Mouse (Mus musculus): ENCODE measurements around the gene Msi2. TPM values are rescaled to one million over a fixed set of nuclear protein-coding genes. Genes with fewer than 3 reads are reported as not detected.

Gene Msi2
- total and polyA plus RNA-seq, 3 experiments: 36.5 to 197 (median 144) TPM

GRCm38 (mm10) chr11:88583259-88583833 lies 135.0 kb downstream of the Msi2 start:
- no peaks in the 10 kb centered on the region for H3K27me3 ChIP-seq (ENCODE audit: insufficient read depth, low read length)
- no peak for ATAC-seq (ENCODE audit: extremely low read depth, insufficient number of reproducible peaks, low FRiP score, poor library complexity, severe bottlenecking)
- DNase-seq (ENCODE audit: low spot score): no peak

GRCm38 (mm10) chr11:88582781-88583180 lies 135.5 kb downstream of the Msi2 start:
- Histone ChIP-seq H3K9me3 (replicated peaks) (no peaks in the 10 kb centered on the region), H3K4me1 (ENCODE audit: insufficient read depth, low read depth, low read length) (peaks cover 42% of the 10 kb centered on the region), H3K4me3 (ENCODE audit: low read depth, low read length) (no peak overlapping the region), H3K36me3 (replicated peaks) (peaks cover 94% of the 10 kb centered on the region), H3K27me3 (ENCODE audit: insufficient read depth, low read length) (no peaks in the 10 kb centered on the region)
- ATAC-seq (ENCODE audit: extremely low read depth, insufficient number of reproducible peaks, low FRiP score, poor library complexity, severe bottlenecking) (no peak), DNase-seq (ENCODE audit: low spot score) (no peak)
- no peak for TF ChIP-seq POLR2AphosphoS5 (IDR thresholded peaks at IDR 0.05; ENCODE audit: insufficient replicate concordance, low read depth, low read length)
- TF ChIP-seq CTCF (IDR thresholded peaks at IDR 0.05; ENCODE audit: low read depth, low read length): no peak
- no peak for TF ChIP-seq TAL1 (conservative IDR thresholded peaks at IDR 0.05; ENCODE audit: low read depth, low read length)
- no peak for TF ChIP-seq GATA2 (IDR thresholded peaks at IDR 0.05; ENCODE audit: borderline replicate concordance, low read depth, low read length)
- TF ChIP-seq GATA1 (IDR thresholded peaks at IDR 0.05; ENCODE audit: borderline replicate concordance, low read length): no peak

More at GRCm38 (mm10) chr11:88583259-88583833, 135.0 kb downstream of the Msi2 start:
- Histone ChIP-seq H3K4me1 (ENCODE audit: insufficient read depth, low read depth, low read length) (peaks cover 41% of the 10 kb centered on the region), H3K36me3 (replicated peaks) (peaks cover 94% of the 10 kb centered on the region), H3K9me3 (replicated peaks) (no peaks in the 10 kb centered on the region), H3K4me3 (ENCODE audit: low read depth, low read length) (no peak overlapping the region)
- TF ChIP-seq POLR2AphosphoS5 (IDR thresholded peaks at IDR 0.05; ENCODE audit: insufficient replicate concordance, low read depth, low read length): no peak
- no peak for TF ChIP-seq CTCF (IDR thresholded peaks at IDR 0.05; ENCODE audit: low read depth, low read length)
- TF ChIP-seq GATA2 (IDR thresholded peaks at IDR 0.05; ENCODE audit: borderline replicate concordance, low read depth, low read length): no peak
- TF ChIP-seq TAL1 (conservative IDR thresholded peaks at IDR 0.05; ENCODE audit: low read depth, low read length): no peak
- no peak for TF ChIP-seq GATA1 (IDR thresholded peaks at IDR 0.05; ENCODE audit: borderline replicate concordance, low read length)

GRCm38 (mm10) chr11:88582021-88582707 lies 136.1 kb downstream of the Msi2 start:
- Histone ChIP-seq H3K9me3 (replicated peaks) (no peaks in the 10 kb centered on the region), H3K27me3 (ENCODE audit: insufficient read depth, low read length) (no peaks in the 10 kb centered on the region), H3K4me1 (ENCODE audit: insufficient read depth, low read depth, low read length) (peaks cover 48% of the 10 kb centered on the region), H3K4me3 (ENCODE audit: low read depth, low read length) (no peak overlapping the region), H3K36me3 (replicated peaks) (peaks cover 94% of the 10 kb centered on the region)
- TF ChIP-seq TAL1 (conservative IDR thresholded peaks at IDR 0.05; ENCODE audit: low read depth, low read length): no peak
- no peak for TF ChIP-seq POLR2AphosphoS5 (IDR thresholded peaks at IDR 0.05; ENCODE audit: insufficient replicate concordance, low read depth, low read length)
- no peak for TF ChIP-seq CTCF (IDR thresholded peaks at IDR 0.05; ENCODE audit: low read depth, low read length)
- no peak for TF ChIP-seq GATA1 (IDR thresholded peaks at IDR 0.05; ENCODE audit: borderline replicate concordance, low read length)
- TF ChIP-seq GATA2 (IDR thresholded peaks at IDR 0.05; ENCODE audit: borderline replicate concordance, low read depth, low read length): no peak
- no peak for DNase-seq (ENCODE audit: low spot score)
- no peak for ATAC-seq (ENCODE audit: extremely low read depth, insufficient number of reproducible peaks, low FRiP score, poor library complexity, severe bottlenecking)

- Histone ChIP-seq H3K4me1 (ENCODE audit: insufficient read depth, low read depth, low read length) (peaks cover 56% of the 10 kb centered on the region), H3K36me3 (replicated peaks) (peaks cover 96% of the 10 kb centered on the region), H3K27me3 (ENCODE audit: insufficient read depth, low read length) (no peaks in the 10 kb centered on the region), H3K4me3 (ENCODE audit: low read depth, low read length) (no peak overlapping the region), H3K9me3 (replicated peaks) (no peaks in the 10 kb centered on the region)
- no peak for DNase-seq (ENCODE audit: low spot score)
- TF ChIP-seq POLR2AphosphoS5 (IDR thresholded peaks at IDR 0.05; ENCODE audit: insufficient replicate concordance, low read depth, low read length) (no peak), CTCF (IDR thresholded peaks at IDR 0.05; ENCODE audit: low read depth, low read length) (no peak), GATA2 (IDR thresholded peaks at IDR 0.05; ENCODE audit: borderline replicate concordance, low read depth, low read length) (no peak), GATA1 (IDR thresholded peaks at IDR 0.05; ENCODE audit: borderline replicate concordance, low read length) (no peak), TAL1 (conservative IDR thresholded peaks at IDR 0.05; ENCODE audit: low read depth, low read length) (no peak)
- ATAC-seq (ENCODE audit: extremely low read depth, insufficient number of reproducible peaks, low FRiP score, poor library complexity, severe bottlenecking): no peak
Measured at GRCm38 (mm10) chr11:88581375-88581774, 136.9 kb downstream of the Msi2 start.

GRCm38 (mm10) chr11:88578700-88579099 lies 139.6 kb downstream of the Msi2 start:
- TF ChIP-seq GATA2 (IDR thresholded peaks at IDR 0.05; ENCODE audit: borderline replicate concordance, low read depth, low read length): no peak
- no peak for TF ChIP-seq GATA1 (IDR thresholded peaks at IDR 0.05; ENCODE audit: borderline replicate concordance, low read length)
- TF ChIP-seq POLR2AphosphoS5 (IDR thresholded peaks at IDR 0.05; ENCODE audit: insufficient replicate concordance, low read depth, low read length): no peak
- TF ChIP-seq CTCF (IDR thresholded peaks at IDR 0.05; ENCODE audit: low read depth, low read length): no peak
- no peak for TF ChIP-seq TAL1 (conservative IDR thresholded peaks at IDR 0.05; ENCODE audit: low read depth, low read length)
- ATAC-seq (ENCODE audit: extremely low read depth, insufficient number of reproducible peaks, low FRiP score, poor library complexity, severe bottlenecking) (no peak), DNase-seq (ENCODE audit: low spot score) (no peak)
- H3K4me1 ChIP-seq (ENCODE audit: insufficient read depth, low read depth, low read length): peaks cover 43% of the 10 kb centered on the region
- peaks cover 89% of the 10 kb centered on the region for H3K36me3 ChIP-seq (replicated peaks)
- no peaks in the 10 kb centered on the region for H3K9me3 ChIP-seq (replicated peaks)
- no peak overlapping the region for H3K4me3 ChIP-seq (ENCODE audit: low read depth, low read length)
- no peaks in the 10 kb centered on the region for H3K27me3 ChIP-seq (ENCODE audit: insufficient read depth, low read length)

GRCm38 (mm10) chr11:88577076-88577475 lies 141.2 kb downstream of the Msi2 start:
- H3K36me3 ChIP-seq (replicated peaks): peaks cover 89% of the 10 kb centered on the region
- TF ChIP-seq POLR2AphosphoS5 (IDR thresholded peaks at IDR 0.05; ENCODE audit: insufficient replicate concordance, low read depth, low read length) (no peak), GATA2 (IDR thresholded peaks at IDR 0.05; ENCODE audit: borderline replicate concordance, low read depth, low read length) (no peak), GATA1 (IDR thresholded peaks at IDR 0.05; ENCODE audit: borderline replicate concordance, low read length) (no peak), CTCF (IDR thresholded peaks at IDR 0.05; ENCODE audit: low read depth, low read length) (no peak), TAL1 (conservative IDR thresholded peaks at IDR 0.05; ENCODE audit: low read depth, low read length) (no peak)
- ATAC-seq (ENCODE audit: extremely low read depth, insufficient number of reproducible peaks, low FRiP score, poor library complexity, severe bottlenecking): no peak
- no peak overlapping the region for H3K4me3 ChIP-seq (ENCODE audit: low read depth, low read length)
- no peaks in the 10 kb centered on the region for H3K27me3 ChIP-seq (ENCODE audit: insufficient read depth, low read length)
- peaks cover 48% of the 10 kb centered on the region for H3K4me1 ChIP-seq (ENCODE audit: insufficient read depth, low read depth, low read length)
- no peaks in the 10 kb centered on the region for H3K9me3 ChIP-seq (replicated peaks)
- no peak for DNase-seq (ENCODE audit: low spot score)
